Mouse (Mus musculus) small intestine, adult 2 months (tissue): ENCODE data around the gene Tradd. TPM values are rescaled to one million over a fixed set of nuclear protein-coding genes. Genes with fewer than 3 reads are reported as not detected.

Experiments used
- H3K27ac ChIP-seq: fragments of 200-500 bp; 2 replicates; pipeline ENCODE4 v1.5.1; 2012; ENCODE audit warnings: low read depth, low read length, control low read depth, inconsistent platforms; ENCODE audit not compliant: insufficient read depth
- H3K27me3 ChIP-seq: fragments of 200-500 bp; 2 replicates; pipeline ENCODE4 v1.6.1; 2012; ENCODE audit warnings: mild to moderate bottlenecking, moderate library complexity, low read length, inconsistent platforms; ENCODE audit not compliant: control insufficient read depth, insufficient read depth
- H3K36me3 ChIP-seq: fragments of 200-500 bp; 2 replicates; pipeline ENCODE4 v1.6.1; 2012; ENCODE audit warnings: mild to moderate bottlenecking, low read length, control low read depth, inconsistent platforms; ENCODE audit not compliant: control insufficient read depth, insufficient read depth
- H3K4me1 ChIP-seq: fragments of 200-500 bp; 2 replicates; pipeline ENCODE4 v1.6.1; 2012; ENCODE audit warnings: low read length, inconsistent platforms, mixed read lengths; ENCODE audit not compliant: control insufficient read depth, insufficient read depth, insufficient read length
- H3K4me3 ChIP-seq: fragments of 200-500 bp; 2 replicates; pipeline ENCODE4 v1.5.1; 2012; ENCODE audit warnings: low read depth, mild to moderate bottlenecking, control low read depth, inconsistent platforms, low read length, moderate library complexity
- CTCF ChIP-seq: fragments of 200-500 bp; IDR thresholded peaks from 2 replicates; pipeline ENCODE4 v1.5.1; 2012; ENCODE audit warnings: low read depth, mild to moderate bottlenecking, control low read depth, inconsistent platforms, low read length, moderate library complexity, mixed read lengths; ENCODE audit not compliant: insufficient replicate concordance, insufficient read length; ENCODE audit errors: extremely low read depth
- POLR2A ChIP-seq: fragments of 200-500 bp; IDR thresholded peaks from 2 replicates; pipeline ENCODE4 v1.6.1; 2012; ENCODE audit warnings: low read depth, mild to moderate bottlenecking, control low read depth, inconsistent platforms, low read length, moderate library complexity
- WGBS: fragments of 180-500 bp; shearing (Covaris S2); methylation state at CpG from one replicate; pipeline ENCODE4 v1.1.7; 2018; 5-methylcytosine and 5-hydroxymethylcytosine counted together
- polyA plus RNA-seq: library from polyadenylated mRNA; depleted of rRNA; stranded (reverse); fragments of >200 nt; gene quantifications from 2 replicates; pipeline ENCODE4 v1.2.3, GENCODE M21; 2012

Gene Tradd
- polyA plus RNA-seq, 1 experiment, result 112 TPM

- Histone ChIP-seq H3K4me1 (no peaks in the 10 kb centered on the region), H3K36me3 (peaks cover 25% of the 10 kb centered on the region), H3K4me3 (no peak overlapping the region), H3K27me3 (no peaks in the 10 kb centered on the region), H3K27ac (no peak overlapping the region)
- WGBS, result 83% methylated on average over 12 of the region's 12 CpGs
- no peak for TF ChIP-seq CTCF
- TF ChIP-seq POLR2A, result no peak
Observed at GRCm38 (mm10) chr8:105231503-105232320, 32.7 kb downstream of the Tradd start.

- Histone ChIP-seq H3K4me3 (no peak overlapping the region), H3K4me1 (no peaks in the 10 kb centered on the region), H3K27ac (no peak overlapping the region), H3K27me3 (no peaks in the 10 kb centered on the region), H3K36me3 (peaks cover under 1% of the 10 kb centered on the region; the same call in 1 of the 2 replicates)
- no peak for TF ChIP-seq POLR2A
- TF ChIP-seq CTCF, result no peak
- 2% methylated on average over 6 of the region's 6 CpGs for WGBS
Observed at GRCm38 (mm10) chr8:105225917-105226316, 38.5 kb downstream of the Tradd start.

DNA sequence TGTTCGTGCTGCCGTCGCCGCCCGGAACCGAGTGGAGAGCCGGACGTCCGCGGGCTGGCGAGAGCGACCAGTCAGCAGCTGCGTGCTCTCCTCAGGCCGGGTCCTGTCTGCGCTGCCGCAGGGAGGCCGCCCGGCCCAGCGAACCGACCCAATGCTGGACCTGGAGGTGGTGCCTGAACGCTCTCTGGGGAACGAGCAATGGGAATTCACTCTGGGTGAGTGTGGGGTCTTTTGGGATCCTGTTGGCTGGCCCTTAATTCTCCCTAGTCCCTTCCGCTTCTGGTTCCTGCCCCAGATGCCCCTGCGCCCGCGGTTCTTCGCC lies 39.2 kb downstream of the Tradd start:
- H3K27ac ChIP-seq, result peak overlapping the region; percentile 66

DNA sequence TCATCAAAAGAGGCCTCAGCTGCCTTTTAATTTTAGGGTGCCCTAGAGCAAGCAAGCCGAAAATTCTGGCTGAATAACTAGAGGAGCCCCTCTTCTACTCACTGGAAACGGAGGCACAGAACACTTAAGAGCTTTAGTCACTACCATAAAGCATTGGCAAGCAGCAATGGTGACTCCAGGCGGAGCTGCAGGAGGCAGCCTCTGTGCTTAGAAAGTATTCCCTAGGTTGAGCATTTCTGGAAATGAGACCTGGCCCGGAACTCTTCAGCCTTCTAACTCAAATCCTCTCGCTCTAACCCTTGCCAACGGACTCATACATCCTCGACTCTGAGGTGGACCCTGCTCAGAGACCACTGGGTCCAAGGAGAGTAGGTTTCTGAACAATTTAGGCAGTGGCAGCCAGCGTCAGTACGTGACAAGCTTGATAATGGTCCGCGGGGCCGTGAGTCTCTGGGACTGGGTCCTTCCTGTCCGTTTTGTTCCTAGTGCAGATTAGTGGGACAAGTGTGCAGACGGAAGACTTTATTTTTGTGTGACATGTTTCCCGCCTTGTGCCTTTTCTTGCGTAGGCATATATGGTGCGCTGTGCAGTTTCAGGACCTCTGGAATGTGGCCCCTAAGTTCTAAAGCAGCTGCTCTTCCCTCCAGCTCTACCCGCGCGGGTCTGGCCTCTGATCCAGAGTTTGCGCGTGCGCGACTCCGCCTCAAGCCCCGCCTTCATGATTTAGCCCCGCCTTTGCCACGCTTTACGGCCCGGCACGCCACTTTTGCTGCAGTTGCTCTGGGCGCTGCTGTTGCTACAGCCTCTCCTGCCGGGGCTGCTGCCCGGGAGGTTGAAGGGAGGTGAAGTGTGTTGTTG lies 39.8 kb downstream of the Tradd start, which contains the start of gene D230025D16Rik:
Gene D230025D16Rik (plus strand): TSS at position 733 of the 859 bp plus-strand sequence.
- H3K4me1 ChIP-seq, result no peaks in the 10 kb centered on the region
- peak within 1 kb of the TSS; percentile 88 for H3K4me3 ChIP-seq
- H3K36me3 ChIP-seq, result no peaks in the 10 kb centered on the region
- peak within 1 kb of the TSS; percentile 66 for H3K27ac ChIP-seq
- TF ChIP-seq CTCF (no peak), POLR2A (peak; percentile 93)
- whole genome bisulfite sequencing, result 2% methylated on average over 34 of the region's 34 CpGs
- no peaks in the 10 kb centered on the region for H3K27me3 ChIP-seq

More for the DNA sequence above, 39.2 kb downstream of the Tradd start:
- 1% methylated on average over 27 of the region's 27 CpGs for WGBS
- no peaks in the 10 kb centered on the region for H3K4me1 ChIP-seq
- H3K27me3 ChIP-seq, result no peaks in the 10 kb centered on the region
- TF ChIP-seq POLR2A, result no peak; the same call in 1 of the 2 replicates
- TF ChIP-seq CTCF, result no peak
- H3K4me3 ChIP-seq, result peak overlapping the region; percentile 88
- H3K36me3 ChIP-seq, result no peaks in the 10 kb centered on the region

DNA sequence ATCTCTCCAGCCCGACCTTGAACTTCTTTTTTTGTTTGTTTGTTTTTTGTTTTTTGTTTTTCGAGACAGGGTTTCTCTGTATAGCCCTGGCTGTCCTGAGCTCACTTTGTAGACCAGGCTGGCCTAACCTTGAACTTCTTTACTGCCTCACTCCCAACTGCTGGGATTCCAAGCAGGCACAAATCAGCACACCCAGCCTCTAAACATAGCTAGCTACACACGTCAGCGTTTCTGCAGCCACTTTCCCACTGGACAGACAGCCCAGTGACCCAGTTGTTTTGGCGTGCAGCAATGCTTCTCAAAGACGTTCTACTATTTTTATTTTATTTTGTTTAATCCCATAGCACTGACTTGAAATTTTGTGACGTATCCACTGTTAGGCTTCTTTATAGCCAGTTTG lies 40.6 kb downstream of the Tradd start:
- WGBS, result 78% methylated on average over 7 of the region's 7 CpGs
- Histone ChIP-seq H3K27ac (no peak overlapping the region), H3K36me3 (no peaks in the 10 kb centered on the region), H3K4me3 (no peak overlapping the region), H3K27me3 (no peaks in the 10 kb centered on the region), H3K4me1 (no peaks in the 10 kb centered on the region)
- no peak for TF ChIP-seq POLR2A
- TF ChIP-seq CTCF, result no peak

- Histone ChIP-seq H3K4me1 (no peaks in the 10 kb centered on the region), H3K4me3 (no peak overlapping the region), H3K27me3 (no peaks in the 10 kb centered on the region), H3K27ac (no peak overlapping the region), H3K36me3 (peaks cover 7% of the 10 kb centered on the region)
- WGBS, result 75% methylated on average over 5 of the region's 5 CpGs
- TF ChIP-seq POLR2A (no peak), CTCF (no peak)
Observed at GRCm38 (mm10) chr8:105217926-105218522, 46.4 kb downstream of the Tradd start.
